Mouse (Mus musculus): Measurements from ENCODE around the gene Gab2. TPM values are rescaled to one million over a fixed set of nuclear protein-coding genes. Genes with fewer than 3 reads are reported as not detected.
"Not testable (repeated sequence)": the region's sequence is repeated elsewhere in the genome, so short reads cannot be mapped to it uniquely, and the experiment has no call there.

Gab2 gene
- total RNA-seq, 1 experiment from 2014 or later = 18.3 TPM

GRCm38 (mm10) chr7:97208811-97209549 lies 127.6 kb downstream of the Gab2 start:
- no peak for ATAC-seq (replicated peaks in 1 of 2; ENCODE audit: insufficient read depth in 1 of 2, low FRiP score in 2 of 2, low TSS enrichment in 1 of 2, low read depth in 1 of 2, poor library complexity in 2 of 2, severe bottlenecking in 2 of 2)

GRCm38 (mm10) chr7:97210064-97210685 lies 128.8 kb downstream of the Gab2 start:
- ATAC-seq (replicated peaks in 1 of 2; ENCODE audit: insufficient read depth in 1 of 2, low FRiP score in 2 of 2, low TSS enrichment in 1 of 2, low read depth in 1 of 2, poor library complexity in 2 of 2, severe bottlenecking in 2 of 2) = peak; percentile 42 to 52; a peak in 1 of 4 replicates

GRCm38 (mm10) chr7:97211117-97211516 lies 129.7 kb downstream of the Gab2 start:
- peak; percentile 93 to 97 for ATAC-seq (replicated peaks in 1 of 2; ENCODE audit: insufficient read depth in 1 of 2, low FRiP score in 2 of 2, low TSS enrichment in 1 of 2, low read depth in 1 of 2, poor library complexity in 2 of 2, severe bottlenecking in 2 of 2)

- no peak for ATAC-seq (replicated peaks in 1 of 2; ENCODE audit: insufficient read depth in 1 of 2, low FRiP score in 2 of 2, low TSS enrichment in 1 of 2, low read depth in 1 of 2, poor library complexity in 2 of 2, severe bottlenecking in 2 of 2)
These were observed 142.4 kb downstream of the Gab2 start for GRCm38 (mm10) chr7:97223836-97224235.

GRCm38 (mm10) chr7:97245261-97245949 lies 164.0 kb downstream of the Gab2 start:
- no peak for ATAC-seq (replicated peaks in 1 of 2; ENCODE audit: insufficient read depth in 1 of 2, low FRiP score in 2 of 2, low TSS enrichment in 1 of 2, low read depth in 1 of 2, poor library complexity in 2 of 2, severe bottlenecking in 2 of 2)

- ATAC-seq (replicated peaks in 1 of 2; ENCODE audit: insufficient read depth in 1 of 2, low FRiP score in 2 of 2, low TSS enrichment in 1 of 2, low read depth in 1 of 2, poor library complexity in 2 of 2, severe bottlenecking in 2 of 2) = not testable (repeated sequence)
These were observed 164.7 kb downstream of the Gab2 start for GRCm38 (mm10) chr7:97245950-97246578.

- no peak for ATAC-seq (replicated peaks in 1 of 2; ENCODE audit: insufficient read depth in 1 of 2, low FRiP score in 2 of 2, low TSS enrichment in 1 of 2, low read depth in 1 of 2, poor library complexity in 2 of 2, severe bottlenecking in 2 of 2)
These were observed 166.3 kb downstream of the Gab2 start for GRCm38 (mm10) chr7:97247661-97248060.

GRCm38 (mm10) chr7:97248136-97248535 lies 166.8 kb downstream of the Gab2 start:
- ATAC-seq (replicated peaks in 1 of 2; ENCODE audit: insufficient read depth in 1 of 2, low FRiP score in 2 of 2, low TSS enrichment in 1 of 2, low read depth in 1 of 2, poor library complexity in 2 of 2, severe bottlenecking in 2 of 2) = no peak

GRCm38 (mm10) chr7:97251638-97252037 lies 170.3 kb downstream of the Gab2 start:
- ATAC-seq (replicated peaks in 1 of 2; ENCODE audit: insufficient read depth in 1 of 2, low FRiP score in 2 of 2, low TSS enrichment in 1 of 2, low read depth in 1 of 2, poor library complexity in 2 of 2, severe bottlenecking in 2 of 2) = peak in 1 of 2 experiments; percentile 46; a peak in 1 of 4 replicates

GRCm38 (mm10) chr7:97262541-97262940 lies 181.2 kb downstream of the Gab2 start:
- ATAC-seq (replicated peaks in 1 of 2; ENCODE audit: insufficient read depth in 1 of 2, low FRiP score in 2 of 2, low TSS enrichment in 1 of 2, low read depth in 1 of 2, poor library complexity in 2 of 2, severe bottlenecking in 2 of 2) = no peak

GRCm38 (mm10) chr7:97270367-97270766 lies 189.0 kb downstream of the Gab2 start:
- ATAC-seq (replicated peaks in 1 of 2; ENCODE audit: insufficient read depth in 1 of 2, low FRiP score in 2 of 2, low TSS enrichment in 1 of 2, low read depth in 1 of 2, poor library complexity in 2 of 2, severe bottlenecking in 2 of 2) = peak; percentile 69 to 76

GRCm38 (mm10) chr7:97271068-97271467 lies 189.7 kb downstream of the Gab2 start:
- ATAC-seq (replicated peaks in 1 of 2; ENCODE audit: insufficient read depth in 1 of 2, low FRiP score in 2 of 2, low TSS enrichment in 1 of 2, low read depth in 1 of 2, poor library complexity in 2 of 2, severe bottlenecking in 2 of 2) = peak; percentile 37 to 71; a peak in 3 of 4 replicates

GRCm38 (mm10) chr7:97296986-97297385 lies 215.6 kb downstream of the Gab2 start:
- ATAC-seq (replicated peaks in 1 of 2; ENCODE audit: insufficient read depth in 1 of 2, low FRiP score in 2 of 2, low TSS enrichment in 1 of 2, low read depth in 1 of 2, poor library complexity in 2 of 2, severe bottlenecking in 2 of 2) = no peak

GRCm38 (mm10) chr7:97297466-97297865 lies 216.1 kb downstream of the Gab2 start:
- peak; percentile 74 to 81 for ATAC-seq (replicated peaks in 1 of 2; ENCODE audit: insufficient read depth in 1 of 2, low FRiP score in 2 of 2, low TSS enrichment in 1 of 2, low read depth in 1 of 2, poor library complexity in 2 of 2, severe bottlenecking in 2 of 2)

- no peak for ATAC-seq (replicated peaks in 1 of 2; ENCODE audit: insufficient read depth in 1 of 2, low FRiP score in 2 of 2, low TSS enrichment in 1 of 2, low read depth in 1 of 2, poor library complexity in 2 of 2, severe bottlenecking in 2 of 2)
These were observed 216.9 kb downstream of the Gab2 start for GRCm38 (mm10) chr7:97298279-97298678.

GRCm38 (mm10) chr7:97298943-97299342 lies 217.6 kb downstream of the Gab2 start:
- ATAC-seq (replicated peaks in 1 of 2; ENCODE audit: insufficient read depth in 1 of 2, low FRiP score in 2 of 2, low TSS enrichment in 1 of 2, low read depth in 1 of 2, poor library complexity in 2 of 2, severe bottlenecking in 2 of 2) = no peak

GRCm38 (mm10) chr7:97300914-97301313 lies 219.5 kb downstream of the Gab2 start:
- no peak for ATAC-seq (replicated peaks in 1 of 2; ENCODE audit: insufficient read depth in 1 of 2, low FRiP score in 2 of 2, low TSS enrichment in 1 of 2, low read depth in 1 of 2, poor library complexity in 2 of 2, severe bottlenecking in 2 of 2)

- no peak for ATAC-seq (replicated peaks in 1 of 2; ENCODE audit: insufficient read depth in 1 of 2, low FRiP score in 2 of 2, low TSS enrichment in 1 of 2, low read depth in 1 of 2, poor library complexity in 2 of 2, severe bottlenecking in 2 of 2)
These were observed 219.9 kb downstream of the Gab2 start for GRCm38 (mm10) chr7:97301321-97301720.
